Mouse (Mus musculus) limb, embryonic 12.5 days (tissue): ENCODE data around the gene Adi1. TPM values are rescaled to one million over a fixed set of nuclear protein-coding genes. Genes with fewer than 3 reads are reported as not detected.
A peak's percentile ranks its signal among the peaks of the same experiment; 100 is the strongest.

Experiments used
- ATAC-seq: fragments of 200-750 bp; cut with Nextera tagmentation; 2 replicates; pipeline ENCODE4 v1.8.0; 2017; ENCODE audit warnings: low read depth, moderate TSS enrichment; ENCODE audit not compliant: insufficient number of reproducible peaks, insufficient read depth, low FRiP score, low TSS enrichment
- H3K27ac ChIP-seq: fragments of 300-500 bp; sonication (generic); 2 replicates; pipeline ENCODE4 v1.5.1; 2016; ENCODE audit warnings: mild to moderate bottlenecking, moderate library complexity
- H3K27me3 ChIP-seq: fragments of 300-500 bp; sonication (generic); 2 replicates; pipeline ENCODE4 v1.6.1; 2016; ENCODE audit warnings: mild to moderate bottlenecking, moderate library complexity
- H3K36me3 ChIP-seq: fragments of 300-500 bp; sonication (generic); 2 replicates; pipeline ENCODE4 v1.6.1; 2016; ENCODE audit warnings: mild to moderate bottlenecking, moderate library complexity
- H3K4me1 ChIP-seq: fragments of 300-500 bp; sonication (generic); replicated peaks from 2 replicates; pipeline ENCODE4 v1.6.1; 2016
- H3K4me2 ChIP-seq: fragments of 300-500 bp; sonication (generic); 2 replicates; pipeline ENCODE4 v1.6.1; 2016; ENCODE audit warnings: mild to moderate bottlenecking, moderate library complexity
- H3K4me3 ChIP-seq: fragments of 300-500 bp; sonication (generic); replicated peaks from 2 replicates; pipeline ENCODE4 v1.5.1; 2016; ENCODE audit warnings: mild to moderate bottlenecking
- H3K9ac ChIP-seq: fragments of 300-500 bp; sonication (generic); replicated peaks from 2 replicates; pipeline ENCODE4 v1.6.1; 2016; ENCODE audit warnings: mild to moderate bottlenecking, moderate library complexity
- H3K9me3 ChIP-seq: fragments of 300-500 bp; sonication (generic); 2 replicates; pipeline ENCODE4 v1.6.1; 2016; ENCODE audit warnings: mild to moderate bottlenecking, moderate library complexity
- WGBS: fragments of 180-500 bp; shearing (Covaris S2); methylation state at CpG from one replicate; pipeline ENCODE4 v1.1.7; 2016; 5-methylcytosine and 5-hydroxymethylcytosine counted together
- polyA plus RNA-seq: library from polyadenylated mRNA; unstranded; fragments of >200 nt; fragmentation: Nextera tagmentation; extraction: Ambion mirVana; gene quantifications from 2 replicates; pipeline ENCODE4 v1.2.1, GENCODE M21; 2016

Gene Adi1
- polyA plus RNA-seq, 1 experiment from 2014 or later = 66.1 TPM

DNA sequence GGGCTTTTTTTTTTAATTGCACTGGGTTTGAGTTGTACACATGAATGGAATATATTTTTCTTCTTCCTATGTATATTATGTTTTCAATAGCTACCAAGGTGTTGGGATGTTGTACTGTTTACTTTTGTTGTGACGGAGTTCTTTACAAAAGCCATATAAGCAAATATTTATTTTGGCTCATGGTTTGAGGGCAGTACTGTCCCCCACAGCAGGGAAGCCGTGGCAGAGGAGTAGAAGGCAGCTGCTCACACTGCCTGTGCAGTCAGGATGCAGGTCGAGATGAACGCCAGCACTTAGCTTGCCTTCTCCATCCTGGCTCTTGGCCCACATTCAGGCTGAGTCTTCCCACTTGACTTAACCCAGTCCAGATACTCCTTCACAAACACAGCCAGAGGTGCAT is 8.3 kb upstream of the Adi1 start:
- Histone ChIP-seq H3K27ac (no peak overlapping the region), H3K9me3 (no peaks in the 10 kb centered on the region), H3K36me3 (no peaks in the 10 kb centered on the region), H3K4me1 (no peaks in the 10 kb centered on the region; the same call in 1 of the 2 replicates), H3K9ac (no peak overlapping the region), H3K4me2 (no peak overlapping the region), H3K27me3 (no peaks in the 10 kb centered on the region), H3K4me3 (no peak overlapping the region)
- WGBS = 81% methylated on average over 4 of the region's 4 CpGs
- ATAC-seq = no peak

DNA sequence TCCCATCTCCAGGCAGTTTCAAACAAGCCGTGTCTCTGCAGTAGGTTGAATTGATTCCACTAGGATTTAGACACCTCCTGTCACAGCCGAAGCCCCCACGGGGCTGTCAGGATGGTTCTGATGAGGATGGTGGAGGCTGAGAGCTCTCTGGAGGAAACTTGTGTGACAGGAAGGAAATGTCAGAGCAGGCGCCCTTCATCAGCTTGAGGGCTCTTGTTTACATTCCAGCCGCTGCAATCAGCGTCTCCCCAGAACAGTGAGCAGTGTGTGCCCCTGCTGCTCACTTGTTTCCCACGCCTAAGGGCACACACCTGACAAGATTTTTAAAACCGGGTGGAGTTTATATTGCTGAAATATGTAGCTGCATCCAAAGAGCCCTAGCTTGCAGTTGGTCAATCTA is 7.7 kb upstream of the Adi1 start:
- H3K4me3 ChIP-seq = no peak overlapping the region
- H3K27me3 ChIP-seq = no peaks in the 10 kb centered on the region
- H3K36me3 ChIP-seq = no peaks in the 10 kb centered on the region
- no peak for ATAC-seq
- H3K27ac ChIP-seq = no peak overlapping the region
- no peak overlapping the region for H3K9ac ChIP-seq
- no peaks in the 10 kb centered on the region for H3K9me3 ChIP-seq
- H3K4me1 ChIP-seq = no peaks in the 10 kb centered on the region; the same call in 1 of the 2 replicates
- whole genome bisulfite sequencing = 35% methylated on average over 8 of the region's 8 CpGs
- no peak overlapping the region for H3K4me2 ChIP-seq

DNA sequence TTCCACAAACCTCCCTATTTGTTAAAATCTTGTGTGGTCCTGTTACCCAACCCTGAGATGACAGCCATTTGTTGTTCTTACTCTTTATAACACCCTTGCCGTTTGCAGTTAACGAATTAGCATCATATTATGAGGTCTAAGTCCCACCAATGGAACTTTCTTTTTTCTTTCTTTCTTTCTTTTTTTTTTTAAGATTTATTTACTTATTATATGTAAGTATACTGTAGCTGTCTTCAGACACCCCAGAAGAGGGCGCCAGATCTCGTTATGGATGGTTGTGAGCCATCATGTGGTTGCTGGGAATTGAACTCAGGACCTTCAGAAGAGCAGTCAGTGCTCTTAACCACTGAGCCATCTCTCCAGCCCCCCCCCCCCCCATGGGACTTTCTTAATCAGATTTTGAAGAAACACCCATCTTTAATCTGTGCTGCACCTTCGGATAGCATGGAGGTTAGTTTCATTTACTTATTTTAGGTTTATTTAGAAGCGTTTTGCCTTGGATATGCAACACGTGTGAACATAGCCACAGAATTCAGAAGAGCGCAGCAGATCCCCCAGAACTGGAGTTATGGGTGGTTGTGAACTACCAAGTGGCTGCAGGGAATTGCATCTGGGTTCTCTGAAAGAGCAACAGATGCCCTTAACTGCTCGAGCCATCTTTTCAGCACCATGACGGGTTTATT is 852 bp upstream of the Adi1 start:
- no peak for ATAC-seq
- Histone ChIP-seq H3K27me3 (no peaks in the 10 kb centered on the region), H3K4me3 (peak overlapping the region; percentile 46; the same call in 1 of the 2 replicates), H3K4me2 (peak overlapping the region; percentile 60), H3K27ac (no peak overlapping the region), H3K4me1 (peaks cover 11% of the 10 kb centered on the region), H3K9me3 (no peaks in the 10 kb centered on the region), H3K9ac (no peak overlapping the region), H3K36me3 (peaks cover 18% of the 10 kb centered on the region)
- 83% methylated on average over 10 of the region's 10 CpGs for WGBS

DNA sequence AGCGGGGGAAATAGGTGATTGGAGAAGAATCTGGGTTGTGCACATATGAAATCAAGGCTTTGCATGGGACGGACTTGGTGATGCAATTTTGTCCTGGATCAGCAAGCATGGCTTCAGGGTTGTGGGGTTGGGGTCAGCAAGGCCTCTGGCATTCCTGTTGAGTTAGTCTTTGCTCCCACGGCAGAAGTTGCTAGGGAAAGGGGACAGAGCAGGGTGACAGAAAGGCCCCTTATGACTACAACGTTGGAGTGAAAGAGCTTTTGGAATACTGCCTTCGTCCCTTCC is 836 bp downstream of the Adi1 start:
- H3K9me3 ChIP-seq = no peaks in the 10 kb centered on the region
- peak overlapping the region; percentile 53 for H3K9ac ChIP-seq
- H3K27me3 ChIP-seq = no peaks in the 10 kb centered on the region
- WGBS = 71% methylated on average over 5 of the region's 5 CpGs
- H3K4me3 ChIP-seq = peak overlapping the region; percentile 46
- peaks cover 11% of the 10 kb centered on the region for H3K4me1 ChIP-seq
- no peak for ATAC-seq
- peak overlapping the region; percentile 60 for H3K4me2 ChIP-seq
- peaks cover 23% of the 10 kb centered on the region for H3K36me3 ChIP-seq
- peak overlapping the region; percentile 95 for H3K27ac ChIP-seq

DNA sequence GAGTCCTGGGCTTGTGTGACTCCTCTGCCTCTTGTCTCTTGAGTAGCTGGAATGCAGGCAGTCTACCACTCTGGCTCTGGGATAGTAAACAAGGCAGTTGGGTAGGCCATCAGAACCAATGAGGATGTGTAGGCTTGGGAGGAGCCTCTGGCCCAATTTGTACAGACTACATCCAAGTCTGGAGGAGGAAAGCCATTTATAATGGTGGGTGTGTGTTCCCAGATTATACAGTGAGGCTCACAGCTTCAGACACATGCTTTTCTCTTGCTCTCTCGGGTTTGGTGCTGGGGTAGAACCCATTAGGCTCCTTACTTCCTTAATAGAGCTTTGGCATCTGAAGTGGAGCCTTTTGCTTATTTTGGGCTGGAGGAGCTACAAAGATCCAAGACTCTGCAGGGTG is 9.6 kb downstream of the Adi1 start:
- Histone ChIP-seq H3K27me3 (no peaks in the 10 kb centered on the region), H3K36me3 (peaks cover 38% of the 10 kb centered on the region), H3K9ac (no peak overlapping the region), H3K27ac (no peak overlapping the region), H3K4me1 (no peaks in the 10 kb centered on the region), H3K4me3 (no peak overlapping the region), H3K9me3 (no peaks in the 10 kb centered on the region), H3K4me2 (no peak overlapping the region)
- no peak for ATAC-seq
- 88% methylated on average over 1 of the region's 1 CpGs for WGBS

DNA sequence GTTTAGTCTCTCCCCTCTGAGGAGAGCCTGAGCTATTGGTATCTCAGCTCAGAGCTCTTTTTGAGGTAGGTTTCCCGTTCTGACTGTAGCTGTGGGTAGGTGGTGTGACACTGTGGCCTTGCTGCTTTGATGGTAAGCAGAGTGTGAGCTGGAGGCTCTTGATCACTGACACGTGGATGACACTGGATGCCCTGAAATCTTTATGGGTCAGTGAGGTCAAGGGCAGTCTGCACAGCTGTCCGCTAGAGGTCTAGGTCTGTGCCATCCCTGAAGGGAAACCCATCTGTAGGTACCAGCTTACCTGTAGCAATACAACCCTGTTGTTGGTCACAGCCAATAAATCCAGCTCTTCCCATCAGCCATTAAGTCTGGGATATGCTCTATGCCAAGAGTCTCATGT is 10.7 kb downstream of the Adi1 start:
- H3K4me1 ChIP-seq = no peaks in the 10 kb centered on the region
- H3K27me3 ChIP-seq = no peaks in the 10 kb centered on the region
- H3K9me3 ChIP-seq = no peaks in the 10 kb centered on the region
- no peak overlapping the region for H3K9ac ChIP-seq
- no peak for ATAC-seq
- H3K36me3 ChIP-seq = peaks cover 48% of the 10 kb centered on the region
- 77% methylated on average over 3 of the region's 3 CpGs for WGBS
- no peak overlapping the region for H3K27ac ChIP-seq
- H3K4me3 ChIP-seq = no peak overlapping the region
- no peak overlapping the region for H3K4me2 ChIP-seq

DNA sequence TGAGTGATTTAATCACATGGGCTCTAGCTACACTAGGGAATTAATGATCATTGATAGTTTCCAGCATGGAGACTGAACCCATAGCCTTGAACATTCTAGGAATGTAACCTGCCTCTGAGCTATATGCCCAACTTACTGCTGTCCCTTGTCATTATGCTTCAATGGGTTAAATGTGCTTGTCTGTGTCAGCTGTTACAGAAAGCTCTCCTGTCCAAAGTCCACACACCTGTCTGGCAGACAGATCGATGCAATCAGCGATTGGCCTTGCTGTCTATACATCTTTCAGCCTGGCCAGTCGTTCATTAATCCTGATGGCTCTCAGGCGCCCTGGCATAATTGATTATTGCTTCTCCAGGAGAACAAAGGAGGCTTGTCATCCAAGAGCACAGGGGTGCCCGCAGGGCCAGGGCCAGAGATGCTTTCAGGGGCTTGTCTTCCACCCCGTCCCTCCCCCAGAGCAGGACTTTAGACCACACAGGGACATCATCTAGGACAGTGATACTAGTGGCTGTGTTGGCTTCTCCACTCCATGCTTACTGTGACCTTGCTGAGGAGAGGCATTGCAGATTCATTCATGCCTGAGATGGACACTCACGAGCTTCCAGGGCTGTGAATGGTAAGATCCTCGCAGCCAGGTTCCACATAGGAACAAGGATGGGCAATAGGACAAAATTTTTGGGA is 11.3 kb downstream of the Adi1 start:
- Histone ChIP-seq H3K9me3 (no peaks in the 10 kb centered on the region), H3K4me3 (no peak overlapping the region), H3K27me3 (no peaks in the 10 kb centered on the region), H3K36me3 (peaks cover 49% of the 10 kb centered on the region), H3K4me2 (no peak overlapping the region), H3K9ac (no peak overlapping the region), H3K27ac (no peak overlapping the region), H3K4me1 (no peaks in the 10 kb centered on the region)
- ATAC-seq = no peak
- 74% methylated on average over 8 of the region's 8 CpGs for WGBS

DNA sequence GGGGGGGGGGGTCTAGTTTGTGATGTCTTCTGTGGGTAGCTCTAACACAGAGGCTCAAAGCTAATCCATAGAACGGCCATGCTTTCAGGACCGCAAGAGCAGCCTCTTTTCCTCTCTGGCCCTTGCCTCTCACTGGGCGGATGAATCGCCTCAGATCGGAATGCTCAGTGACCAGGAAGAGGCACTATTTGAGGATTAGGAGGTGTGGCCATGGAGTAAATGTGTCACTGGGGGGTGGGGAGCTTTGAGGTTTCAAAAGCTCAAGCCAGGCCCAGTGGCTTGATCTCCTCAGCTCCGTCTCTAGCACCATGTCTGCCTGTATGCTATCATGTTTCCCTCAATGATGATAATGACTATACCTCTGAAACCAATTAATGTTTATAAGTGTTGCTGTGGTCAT is 14.0 kb downstream of the Adi1 start:
- H3K36me3 ChIP-seq = peaks cover 59% of the 10 kb centered on the region
- H3K4me3 ChIP-seq = no peak overlapping the region
- H3K9ac ChIP-seq = no peak overlapping the region
- ATAC-seq = no peak
- H3K27ac ChIP-seq = no peak overlapping the region
- 89% methylated on average over 6 of the region's 6 CpGs for WGBS
- no peaks in the 10 kb centered on the region for H3K9me3 ChIP-seq
- H3K4me2 ChIP-seq = no peak overlapping the region
- no peaks in the 10 kb centered on the region for H3K4me1 ChIP-seq
- H3K27me3 ChIP-seq = no peaks in the 10 kb centered on the region

DNA sequence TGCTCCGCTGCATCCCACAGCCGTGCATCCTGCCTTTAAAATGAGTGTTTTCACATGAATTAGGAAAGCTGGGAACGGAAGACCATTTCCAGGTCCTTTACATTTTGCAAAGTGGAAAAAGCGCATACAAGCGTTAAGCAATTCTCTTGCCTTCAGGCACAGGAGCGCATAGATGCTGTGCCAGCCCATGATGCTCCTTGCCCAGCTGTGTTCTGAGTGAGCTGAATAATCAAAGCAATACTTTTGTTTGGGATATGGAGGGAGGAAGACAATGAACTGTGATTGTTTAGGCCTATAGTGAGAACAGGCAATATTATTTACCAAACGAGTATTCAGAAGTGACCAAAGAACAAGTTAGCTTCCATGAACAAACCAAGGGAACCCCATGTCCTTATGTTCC is 15.7 kb downstream of the Adi1 start:
- H3K27me3 ChIP-seq = no peaks in the 10 kb centered on the region
- H3K9me3 ChIP-seq = no peaks in the 10 kb centered on the region
- H3K4me1 ChIP-seq = no peaks in the 10 kb centered on the region
- no peak for ATAC-seq
- peaks cover 70% of the 10 kb centered on the region for H3K36me3 ChIP-seq
- no peak overlapping the region for H3K27ac ChIP-seq
- H3K4me3 ChIP-seq = no peak overlapping the region
- H3K9ac ChIP-seq = no peak overlapping the region
- no peak overlapping the region for H3K4me2 ChIP-seq
- 92% methylated on average over 7 of the region's 7 CpGs for WGBS

DNA sequence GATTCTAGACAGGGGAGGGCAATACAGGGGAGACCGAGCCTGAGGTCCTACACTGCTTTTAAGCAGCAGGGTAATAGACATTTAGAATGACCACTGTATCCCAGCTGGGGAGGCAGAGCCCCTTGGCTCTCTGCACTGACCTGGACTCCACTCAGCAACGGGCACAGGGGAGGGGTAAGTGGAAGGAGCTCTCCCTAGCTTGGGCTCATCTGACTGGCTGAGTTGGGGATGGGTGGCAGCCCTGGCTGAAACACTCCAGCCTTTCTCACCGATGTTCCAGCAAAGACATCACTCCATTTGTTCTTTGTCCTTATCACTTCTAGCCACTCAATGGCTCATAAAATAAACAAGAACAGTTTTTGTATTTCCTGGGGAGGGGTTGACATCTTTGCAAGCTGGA is 18.7 kb downstream of the Adi1 start:
- Histone ChIP-seq H3K4me1 (no peaks in the 10 kb centered on the region), H3K4me2 (no peak overlapping the region), H3K36me3 (peaks cover 81% of the 10 kb centered on the region), H3K27me3 (no peaks in the 10 kb centered on the region), H3K27ac (no peak overlapping the region), H3K4me3 (no peak overlapping the region), H3K9me3 (no peaks in the 10 kb centered on the region), H3K9ac (no peak overlapping the region)
- no peak for ATAC-seq
- WGBS = 76% methylated on average over 3 of the region's 3 CpGs

DNA sequence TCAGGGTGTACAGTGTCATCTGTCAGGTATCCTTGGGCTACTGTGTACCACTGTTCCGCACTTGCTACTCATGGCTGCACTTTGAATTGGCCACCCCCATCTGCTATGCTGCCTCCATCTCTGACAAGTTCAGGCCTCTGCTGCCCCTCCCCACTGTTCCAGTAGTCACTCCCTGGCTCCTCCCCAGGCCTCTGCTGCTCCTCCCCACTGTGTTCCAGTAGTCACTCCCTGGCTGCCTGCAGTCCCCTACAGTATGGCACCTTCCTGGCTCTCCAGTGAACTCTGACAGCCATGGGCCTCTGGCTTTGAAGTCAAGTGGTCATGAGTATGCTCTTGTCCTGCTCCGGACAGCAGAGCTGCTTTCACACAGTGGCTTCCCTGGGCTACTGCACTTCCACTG is 19.2 kb downstream of the Adi1 start:
- H3K27me3 ChIP-seq = no peaks in the 10 kb centered on the region
- no peaks in the 10 kb centered on the region for H3K4me1 ChIP-seq
- H3K9me3 ChIP-seq = no peaks in the 10 kb centered on the region
- no peak for ATAC-seq
- no peak overlapping the region for H3K27ac ChIP-seq
- no peak overlapping the region for H3K4me3 ChIP-seq
- whole genome bisulfite sequencing = 86% methylated on average over 2 of the region's 2 CpGs
- H3K36me3 ChIP-seq = peaks cover 76% of the 10 kb centered on the region
- H3K9ac ChIP-seq = no peak overlapping the region
- no peak overlapping the region for H3K4me2 ChIP-seq

DNA sequence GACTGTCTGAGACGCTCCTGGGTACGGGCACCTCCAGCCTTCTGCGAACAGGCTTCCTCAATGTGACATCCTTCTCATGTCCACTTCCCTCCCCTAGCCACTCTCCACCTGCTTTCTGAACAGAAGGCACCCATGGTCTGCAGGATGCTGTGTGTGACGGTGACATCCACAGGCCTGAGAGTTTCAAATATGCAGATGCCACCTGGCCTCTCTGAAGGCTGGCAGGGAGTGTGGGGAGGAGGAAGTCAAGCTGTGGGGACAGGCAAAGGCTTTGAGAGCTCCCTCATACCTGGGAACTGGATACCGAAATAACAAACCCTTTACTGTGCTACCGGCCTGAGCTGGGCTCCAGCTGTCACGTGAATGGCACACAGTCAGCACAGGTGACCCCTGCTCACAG is 19.7 kb downstream of the Adi1 start:
- no peaks in the 10 kb centered on the region for H3K9me3 ChIP-seq
- no peaks in the 10 kb centered on the region for H3K27me3 ChIP-seq
- H3K27ac ChIP-seq = no peak overlapping the region
- no peak overlapping the region for H3K4me2 ChIP-seq
- WGBS = 91% methylated on average over 7 of the region's 7 CpGs
- ATAC-seq = no peak
- no peak overlapping the region for H3K9ac ChIP-seq
- H3K4me3 ChIP-seq = no peak overlapping the region
- H3K4me1 ChIP-seq = no peaks in the 10 kb centered on the region
- peaks cover 71% of the 10 kb centered on the region for H3K36me3 ChIP-seq
